Mouse (Mus musculus) testis, postnatal 14 days (tissue): Measurements from ENCODE around the gene Cldn34b4.

Experiments used
- DNase-seq: peaks from one replicate; pipeline ENCODE4 v3.0.0; 2021; ENCODE audit warnings: low spot score

Cldn34b4 gene

GRCm38 (mm10) chrX:76393050-76393449, at the start of gene Cldn34b4:
Gene Cldn34b4, plus strand, starts transcription at chrX:76393350.
- DNase-seq = no peak
